Mouse (Mus musculus): ENCODE measurements around the gene Ube2o. TPM values are rescaled to one million over a fixed set of nuclear protein-coding genes. Genes with fewer than 3 reads are reported as not detected.
A peak's percentile ranks its signal among the peaks of the same experiment; 100 is the strongest.
"Not testable (repeated sequence)": the region's sequence is repeated elsewhere in the genome, so short reads cannot be mapped to it uniquely, and the experiment has no call there.

The Ube2o gene
- total RNA-seq, 2 experiments from 2014 or later = 5.2 to 5.4 TPM

DNA sequence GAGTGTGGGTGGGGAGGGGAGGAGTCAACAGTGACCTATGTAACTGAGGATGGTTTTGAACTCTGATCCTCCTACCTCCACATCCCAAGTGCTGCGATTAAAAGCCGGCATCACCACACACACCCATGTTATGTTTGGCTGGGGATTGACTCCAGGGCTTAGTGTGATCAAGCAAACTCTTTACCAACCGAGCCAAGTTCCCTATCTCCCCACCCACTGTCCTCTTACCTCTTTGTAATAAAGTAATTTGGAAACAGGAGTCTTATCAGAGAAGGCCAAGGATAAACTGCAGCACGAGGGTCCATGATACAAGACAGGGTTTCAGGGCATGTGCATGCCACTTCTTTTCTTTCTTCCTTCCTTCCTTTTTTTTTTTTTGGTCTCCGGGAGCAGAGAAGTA lies 88.1 kb downstream of the Ube2o start:
- no peak for ATAC-seq (replicated peaks; ENCODE audit: poor library complexity, severe bottlenecking)

DNA sequence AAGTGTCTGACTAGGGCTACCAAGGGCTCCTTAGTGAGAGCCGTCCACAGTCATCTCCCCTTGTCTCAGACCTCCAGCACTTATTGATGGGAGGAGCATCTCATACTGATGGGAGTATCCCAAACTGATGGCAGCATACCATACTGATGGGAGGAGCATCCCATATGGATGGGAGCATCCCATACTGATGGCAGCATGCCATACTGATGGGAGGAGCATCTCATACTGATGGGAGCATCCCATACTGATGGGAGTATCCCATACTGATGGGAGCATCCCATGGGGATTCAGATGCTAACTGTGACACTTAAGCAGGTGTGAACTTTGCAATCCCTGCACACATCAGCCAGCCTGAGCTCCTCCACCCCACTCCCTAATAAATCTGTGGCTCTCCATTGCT lies 88.7 kb downstream of the Ube2o start:
- not testable (repeated sequence) for ATAC-seq (replicated peaks; ENCODE audit: poor library complexity, severe bottlenecking)

DNA sequence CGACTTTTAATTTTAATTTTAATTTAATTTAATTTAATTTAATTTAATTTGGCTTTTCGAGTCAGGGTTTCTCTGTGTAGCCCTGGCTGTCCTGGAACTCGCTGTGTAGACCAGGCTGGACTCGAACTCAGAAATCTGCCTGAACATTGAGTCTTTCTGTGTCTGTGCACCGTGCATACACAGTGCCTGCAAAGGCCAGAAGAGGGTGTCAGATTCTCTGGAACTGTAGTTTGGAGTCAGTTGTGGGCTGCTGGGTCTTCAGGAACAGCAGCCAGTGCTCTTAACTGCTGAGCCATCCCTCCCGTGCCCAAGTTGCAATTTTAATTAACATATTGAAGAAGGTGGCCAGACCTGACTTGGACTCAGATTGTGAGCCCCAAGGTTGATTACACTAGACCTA lies 89.9 kb downstream of the Ube2o start:
- no peak for ATAC-seq (replicated peaks; ENCODE audit: poor library complexity, severe bottlenecking)

DNA sequence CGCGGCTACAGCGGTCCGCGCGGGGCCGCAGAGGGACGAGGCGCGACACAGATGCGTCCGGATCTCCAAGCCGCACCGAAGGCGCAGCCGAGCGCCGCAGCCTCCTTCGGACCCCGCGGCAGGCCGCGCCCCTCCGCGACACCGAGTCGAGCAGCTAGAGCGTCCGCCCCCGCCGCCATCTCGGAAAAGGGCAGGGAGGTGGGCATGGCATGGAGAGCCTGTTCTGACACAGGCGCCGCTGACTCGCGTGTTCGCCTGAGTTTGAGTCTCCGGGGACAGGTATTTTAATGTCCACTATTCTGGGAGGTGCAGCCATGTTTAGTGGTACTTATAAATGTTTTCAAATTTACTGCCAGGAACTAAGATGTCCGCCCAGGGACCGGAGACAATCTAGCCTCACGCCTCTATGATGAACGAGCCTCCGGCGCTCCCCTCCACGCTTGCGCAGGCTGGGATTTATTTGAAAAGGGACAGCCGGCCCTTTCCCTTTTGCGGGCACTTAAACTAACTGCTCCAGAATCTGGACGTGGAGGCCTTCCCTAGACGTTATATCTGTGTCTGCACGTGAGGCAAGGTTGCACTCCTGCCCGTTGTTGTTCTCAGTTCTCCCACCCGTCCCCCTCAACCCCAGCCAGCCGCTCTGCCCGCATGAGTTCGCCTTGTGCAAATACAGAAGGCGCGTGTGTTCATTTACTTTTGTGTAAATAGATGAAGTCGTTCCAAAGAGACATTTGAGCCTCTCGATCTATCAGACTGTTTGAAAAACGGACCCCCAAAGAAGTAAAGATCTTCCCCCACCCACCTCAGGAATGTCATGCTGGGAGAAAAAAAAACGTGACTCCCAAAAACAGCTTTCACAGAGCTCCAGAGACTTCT lies 90.8 kb downstream of the Ube2o start:
- ATAC-seq (replicated peaks; ENCODE audit: poor library complexity, severe bottlenecking) = peak; percentile 79

DNA sequence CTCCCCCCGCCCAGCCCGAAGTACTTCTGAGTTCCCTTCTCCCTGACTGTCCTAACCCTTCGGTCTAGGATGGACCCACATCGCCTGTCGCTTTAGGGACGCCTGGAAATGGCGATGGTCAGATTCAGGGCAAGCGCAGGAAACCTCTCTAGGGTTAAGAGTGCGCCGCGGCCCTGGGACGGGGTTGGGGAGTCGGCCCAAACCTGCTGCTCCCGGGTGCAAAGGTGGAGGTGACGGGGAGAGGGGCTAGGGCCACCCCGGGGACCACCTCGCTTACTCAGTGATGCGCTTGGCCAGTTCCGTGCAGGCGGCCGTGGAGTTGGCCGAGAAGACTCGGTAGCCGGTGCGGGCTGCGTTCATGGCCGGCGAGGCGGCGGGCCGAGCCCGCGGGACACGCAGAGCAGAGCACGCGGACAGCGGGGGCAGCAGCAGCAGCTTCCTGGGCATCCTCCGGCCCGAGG lies 91.4 kb downstream of the Ube2o start:
- 0 out of 2 replicates have a peak, but pooled peaks have one; percentile 4 for ATAC-seq (replicated peaks; ENCODE audit: poor library complexity, severe bottlenecking)

DNA sequence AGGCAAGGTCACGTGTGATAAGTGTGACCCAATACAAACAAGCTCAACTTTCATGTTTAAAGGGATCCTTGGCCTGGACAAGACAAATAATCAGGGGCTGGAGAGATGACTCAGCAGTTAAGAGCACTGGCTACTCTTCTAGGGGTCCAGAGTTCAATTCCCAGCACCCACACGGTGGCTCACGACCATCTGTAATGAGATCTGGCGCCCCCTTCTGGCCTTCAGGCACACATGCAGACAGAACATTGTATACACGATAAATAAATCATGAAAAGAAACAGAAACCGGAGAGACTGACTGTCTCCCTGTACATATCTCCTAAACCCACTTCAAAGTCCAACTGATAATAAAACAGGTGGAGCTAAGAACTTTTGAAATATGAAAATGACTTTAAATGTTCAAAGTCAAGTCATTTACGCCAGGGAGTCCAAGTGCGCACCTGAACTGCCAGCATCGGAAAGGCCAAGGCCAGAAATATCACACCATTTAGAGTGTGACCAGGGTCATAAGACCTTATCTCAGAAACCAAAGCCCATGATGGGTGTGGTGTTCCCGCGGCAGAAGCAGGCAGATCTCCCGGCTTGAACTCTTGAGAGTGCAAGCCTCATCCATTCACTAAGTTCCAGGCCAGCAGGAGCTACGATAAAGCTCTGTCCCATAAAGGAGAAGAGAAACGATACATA lies 92.4 kb downstream of the Ube2o start:
- ATAC-seq (replicated peaks; ENCODE audit: poor library complexity, severe bottlenecking) = no peak

DNA sequence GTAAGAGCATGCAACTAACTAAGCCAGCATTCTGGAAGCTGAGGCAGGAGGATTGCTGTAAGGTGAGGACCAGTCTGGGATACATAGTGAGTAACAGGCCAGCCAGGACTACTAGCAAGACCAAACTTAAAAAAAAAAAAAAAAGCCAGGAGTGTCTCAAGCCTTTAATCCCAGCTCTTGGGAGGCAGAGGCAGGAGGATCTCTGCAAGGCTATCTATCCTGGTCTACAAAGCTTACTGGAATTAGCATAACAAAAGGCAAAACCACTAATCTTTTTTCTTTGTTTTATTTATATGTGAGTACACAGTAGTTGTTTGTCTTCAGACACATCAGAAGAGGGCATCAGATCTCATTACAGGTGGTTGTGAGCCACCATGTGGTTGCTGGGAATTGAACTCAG lies 93.0 kb downstream of the Ube2o start:
- no peak for ATAC-seq (replicated peaks; ENCODE audit: poor library complexity, severe bottlenecking)

Other genes with a start within 250 kb of the Ube2o start
- gene Foxj1, start 246.0 kb downstream of the Ube2o start, total RNA-seq (2014; fragmentation: Nextera tagmentation) = not detected in 2 replicates
- not detected in 2 replicates for gene Foxj1, start 246.0 kb downstream of the Ube2o start, total RNA-seq (2017)
- gene Rnf157, start 168.4 kb downstream of the Ube2o start, total RNA-seq (2014; fragmentation: Nextera tagmentation) = 13.9 and 19.5 TPM in 2 replicates
- gene Rnf157, start 168.4 kb downstream of the Ube2o start, total RNA-seq (2017) = 5.9 and 7.5 TPM in 2 replicates
- gene Ubald2, start 147.4 kb downstream of the Ube2o start, total RNA-seq (2014; fragmentation: Nextera tagmentation) = 49.9 and 62.5 TPM in 2 replicates
- gene Ubald2, start 147.4 kb downstream of the Ube2o start, total RNA-seq (2017) = 45.8 and 46.4 TPM in 2 replicates
- gene Qrich2, start 115.2 kb downstream of the Ube2o start, total RNA-seq (2014; fragmentation: Nextera tagmentation) = not detected in 2 replicates
- not detected in 2 replicates for gene Qrich2, start 115.2 kb downstream of the Ube2o start, total RNA-seq (2017)
- 79.6 and 83.4 TPM in 2 replicates for gene Prpsap1, start 87.2 kb downstream of the Ube2o start, total RNA-seq (2014; fragmentation: Nextera tagmentation)
- gene Prpsap1, start 87.2 kb downstream of the Ube2o start, total RNA-seq (2017) = 26.0 and 53.2 TPM in 2 replicates
- gene Sphk1, start 50.5 kb downstream of the Ube2o start, total RNA-seq (2014; fragmentation: Nextera tagmentation) = not detected in 2 replicates
- gene Sphk1, start 50.5 kb downstream of the Ube2o start, total RNA-seq (2017) = not detected in 2 replicates
- gene Aanat, start 5.0 kb upstream of the Ube2o start, total RNA-seq (2014; fragmentation: Nextera tagmentation) = not detected in 2 replicates
- gene Aanat, start 5.0 kb upstream of the Ube2o start, total RNA-seq (2017) = not detected in 2 replicates
- 7.3 and 8.6 TPM in 2 replicates for gene Rhbdf2, start 45.6 kb upstream of the Ube2o start, total RNA-seq (2014; fragmentation: Nextera tagmentation)
- gene Rhbdf2, start 45.6 kb upstream of the Ube2o start, total RNA-seq (2017) = 2.9 TPM in 2 replicates
- not detected in 2 replicates for gene Prcd, start 72.1 kb upstream of the Ube2o start, total RNA-seq (2014; fragmentation: Nextera tagmentation)
- gene Prcd, start 72.1 kb upstream of the Ube2o start, total RNA-seq (2017) = not detected in 2 replicates
- gene Cygb, start 72.9 kb upstream of the Ube2o start, total RNA-seq (2014; fragmentation: Nextera tagmentation) = not detected in 2 replicates
- gene Cygb, start 72.9 kb upstream of the Ube2o start, total RNA-seq (2017) = not detected in 2 replicates
- not detected in 2 replicates for gene St6galnac1, start 194.1 kb upstream of the Ube2o start, total RNA-seq (2014; fragmentation: Nextera tagmentation)
- gene St6galnac1, start 194.1 kb upstream of the Ube2o start, total RNA-seq (2017) = not detected in 2 replicates
- 0.17 TPM in 1 of 2 replicates, not detected in the other for gene Mxra7, start 246.6 kb upstream of the Ube2o start, total RNA-seq (2014; fragmentation: Nextera tagmentation)
- gene Mxra7, start 246.6 kb upstream of the Ube2o start, total RNA-seq (2017) = 0.09 and 0.67 TPM in 2 replicates